Mouse (Mus musculus): ENCODE results near the gene Gm20388. TPM values are rescaled to one million over a fixed set of nuclear protein-coding genes. Genes with fewer than 3 reads are reported as not detected.

Gm20388 gene
- polyA plus RNA-seq, 1 experiment from 2014 or later, result 7.4 TPM

DNA sequence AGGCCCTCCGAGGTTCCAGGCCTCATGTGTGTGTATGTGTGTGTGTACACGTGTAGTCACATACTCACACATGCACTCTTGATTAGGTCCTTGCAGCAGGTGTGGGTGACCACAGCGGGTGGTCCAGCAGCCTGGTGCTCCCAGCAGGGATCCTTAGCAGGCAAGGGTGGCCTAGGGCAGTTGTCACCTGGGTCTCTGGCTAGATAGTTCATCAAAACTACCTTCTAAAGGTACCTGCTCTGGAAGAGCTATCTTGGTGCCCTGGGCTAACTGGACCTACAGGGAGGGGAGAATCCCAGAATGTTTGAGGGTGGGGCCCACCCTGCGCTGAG lies 1821.7 kb downstream of the Gm20388 start:
- peaks cover 21% of the 10 kb centered on the region for H3K4me1 ChIP-seq
- 44% methylated on average over 4 of the region's 4 CpGs for WGBS
- H3K27ac ChIP-seq, result no peak overlapping the region
- H3K4me3 ChIP-seq (replicated peaks), result no peak overlapping the region
- no peaks in the 10 kb centered on the region for H3K36me3 ChIP-seq
- no peak overlapping the region for H3K9ac ChIP-seq
- no peaks in the 10 kb centered on the region for H3K9me3 ChIP-seq (replicated peaks)
- H3K4me2 ChIP-seq, result no peak overlapping the region
- no peak for ATAC-seq (replicated peaks; ENCODE audit: low FRiP score)
- H3K27me3 ChIP-seq, result peaks cover 80% of the 10 kb centered on the region

DNA sequence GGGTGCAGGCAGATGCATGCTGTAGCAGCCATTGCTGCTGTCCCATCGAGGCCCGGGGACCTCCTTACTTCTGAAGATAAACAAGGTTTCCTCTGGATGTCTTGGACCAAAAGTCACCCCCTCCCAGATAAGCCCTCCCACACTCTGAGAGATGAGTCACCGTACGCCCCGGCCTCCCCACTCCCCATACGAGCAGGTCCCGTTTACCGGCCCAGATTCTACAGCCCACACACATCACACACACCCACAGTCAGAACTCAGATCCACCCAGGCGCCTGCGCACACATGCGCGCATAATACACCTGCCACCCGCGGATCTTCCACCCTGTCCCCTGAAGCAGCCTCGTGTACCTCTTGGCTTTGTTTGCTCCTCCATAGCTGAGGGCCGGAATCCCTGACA lies 1823.6 kb downstream of the Gm20388 start:
- Histone ChIP-seq H3K36me3 (no peaks in the 10 kb centered on the region), H3K27ac (no peak overlapping the region), H3K4me1 (peaks cover 21% of the 10 kb centered on the region), H3K4me3 (replicated peaks) (no peak overlapping the region), H3K4me2 (no peak overlapping the region), H3K9ac (no peak overlapping the region), H3K9me3 (replicated peaks) (no peaks in the 10 kb centered on the region), H3K27me3 (peaks cover 61% of the 10 kb centered on the region)
- no peak for ATAC-seq (replicated peaks; ENCODE audit: low FRiP score)
- WGBS, result 89% methylated on average over 16 of the region's 16 CpGs

DNA sequence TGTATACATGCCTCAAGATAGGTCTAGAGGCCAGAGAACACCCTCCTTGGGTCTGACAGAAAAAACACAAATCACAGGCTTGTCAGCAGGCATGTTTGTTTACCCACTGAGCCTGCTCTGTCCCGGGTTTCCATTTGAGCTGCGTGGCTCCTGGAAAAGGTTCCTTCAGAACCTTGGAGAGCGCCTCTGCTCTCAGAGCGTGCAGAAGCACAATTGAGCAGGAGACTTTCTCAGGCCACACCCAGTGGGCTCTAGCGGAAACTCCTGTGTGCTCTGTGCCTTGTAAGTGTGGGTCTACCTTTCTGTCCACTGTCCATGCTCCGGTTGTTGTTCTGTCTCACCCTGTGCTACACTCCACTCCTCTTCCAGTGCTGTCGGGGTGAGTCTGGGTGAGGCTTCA lies 1825.6 kb downstream of the Gm20388 start:
- no peak for ATAC-seq (replicated peaks; ENCODE audit: low FRiP score)
- Histone ChIP-seq H3K36me3 (no peaks in the 10 kb centered on the region), H3K4me1 (peaks cover 8% of the 10 kb centered on the region), H3K4me2 (no peak overlapping the region), H3K9ac (no peak overlapping the region), H3K27ac (no peak overlapping the region), H3K9me3 (replicated peaks) (no peaks in the 10 kb centered on the region), H3K27me3 (peaks cover 41% of the 10 kb centered on the region), H3K4me3 (replicated peaks) (no peak overlapping the region)
- 18% methylated on average over 7 of the region's 7 CpGs for WGBS

DNA sequence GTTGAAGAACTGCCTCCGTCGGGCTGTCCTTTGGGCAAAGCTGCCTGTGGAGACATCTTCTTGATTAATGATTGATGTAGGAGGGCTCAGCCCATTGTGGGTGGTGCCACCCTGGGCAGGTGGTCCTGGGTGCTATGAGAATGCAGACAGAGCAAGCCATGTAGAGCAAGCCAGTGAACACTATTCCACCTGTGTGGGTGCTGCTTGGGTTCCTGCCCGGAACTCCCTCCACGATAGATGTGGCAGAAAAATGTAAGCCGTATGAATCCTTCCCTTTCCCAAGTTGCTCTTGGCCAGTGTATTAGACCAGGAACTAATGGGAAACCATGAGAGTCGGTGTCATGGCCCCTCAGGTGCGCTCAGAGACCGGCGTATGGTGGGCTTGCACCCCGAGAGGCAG lies 1830.1 kb downstream of the Gm20388 start:
- H3K27me3 ChIP-seq, result peaks cover 6% of the 10 kb centered on the region; the same call in 1 of the 2 replicates
- no peaks in the 10 kb centered on the region for H3K4me1 ChIP-seq
- no peak overlapping the region for H3K4me2 ChIP-seq
- H3K4me3 ChIP-seq (replicated peaks), result no peak overlapping the region
- no peak overlapping the region for H3K9ac ChIP-seq
- WGBS, result 87% methylated on average over 10 of the region's 10 CpGs
- H3K27ac ChIP-seq, result no peak overlapping the region
- H3K9me3 ChIP-seq (replicated peaks), result no peaks in the 10 kb centered on the region
- ATAC-seq (replicated peaks; ENCODE audit: low FRiP score), result no peak
- no peaks in the 10 kb centered on the region for H3K36me3 ChIP-seq

DNA sequence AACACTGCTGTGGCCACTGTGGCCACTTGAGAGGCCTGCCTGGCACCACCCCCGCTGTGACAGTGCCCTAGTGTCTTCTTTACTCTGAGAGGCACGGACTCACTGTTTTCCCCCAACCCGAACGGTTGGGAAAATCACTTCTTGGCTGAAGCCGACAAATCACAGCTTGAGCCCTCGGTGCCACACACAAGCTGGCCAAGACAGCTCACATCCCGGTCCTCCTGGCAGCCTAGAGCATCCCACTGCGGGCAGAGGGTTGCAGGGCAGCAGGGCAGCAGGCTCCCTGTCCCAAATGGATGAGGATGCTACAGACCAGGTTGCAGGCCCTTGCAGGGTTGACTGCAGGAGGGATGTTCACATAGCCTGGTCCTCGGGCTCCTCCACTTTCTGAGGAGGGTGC lies 1838.9 kb downstream of the Gm20388 start:
- H3K4me1 ChIP-seq, result no peaks in the 10 kb centered on the region
- no peak overlapping the region for H3K4me2 ChIP-seq
- ATAC-seq (replicated peaks; ENCODE audit: low FRiP score), result no peak
- peaks cover 5% of the 10 kb centered on the region for H3K9me3 ChIP-seq (replicated peaks)
- H3K9ac ChIP-seq, result no peak overlapping the region
- no peaks in the 10 kb centered on the region for H3K36me3 ChIP-seq
- H3K27me3 ChIP-seq, result peaks cover 16% of the 10 kb centered on the region
- WGBS, result 75% methylated on average over 9 of the region's 9 CpGs
- no peak overlapping the region for H3K27ac ChIP-seq
- no peak overlapping the region for H3K4me3 ChIP-seq (replicated peaks)

DNA sequence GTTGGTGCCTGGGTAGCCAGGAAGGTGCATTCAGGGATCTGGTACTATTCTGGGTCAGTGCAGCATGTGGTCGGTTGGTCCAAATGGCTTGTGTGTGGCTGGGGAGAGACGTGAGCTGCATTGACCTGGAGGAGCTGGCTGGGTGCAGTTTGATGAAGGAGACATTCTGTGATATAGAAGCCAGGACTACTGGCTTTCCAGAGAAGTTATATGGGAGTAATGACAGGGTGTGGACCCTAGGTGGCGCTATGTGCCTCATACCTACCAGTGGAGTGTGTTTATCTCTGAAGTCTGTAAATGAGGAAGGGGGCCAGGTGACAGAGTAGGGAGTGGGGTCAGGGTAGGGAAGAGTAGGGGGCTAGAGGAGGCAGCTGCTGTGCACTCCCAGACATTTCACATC lies 1839.9 kb downstream of the Gm20388 start:
- no peak overlapping the region for H3K4me2 ChIP-seq
- peaks cover 20% of the 10 kb centered on the region for H3K27me3 ChIP-seq
- WGBS, result 44% methylated on average over 3 of the region's 3 CpGs
- peaks cover 5% of the 10 kb centered on the region for H3K9me3 ChIP-seq (replicated peaks)
- ATAC-seq (replicated peaks; ENCODE audit: low FRiP score), result no peak
- H3K36me3 ChIP-seq, result no peaks in the 10 kb centered on the region
- no peak overlapping the region for H3K9ac ChIP-seq
- H3K4me3 ChIP-seq (replicated peaks), result no peak overlapping the region
- no peak overlapping the region for H3K27ac ChIP-seq
- H3K4me1 ChIP-seq, result no peaks in the 10 kb centered on the region

DNA sequence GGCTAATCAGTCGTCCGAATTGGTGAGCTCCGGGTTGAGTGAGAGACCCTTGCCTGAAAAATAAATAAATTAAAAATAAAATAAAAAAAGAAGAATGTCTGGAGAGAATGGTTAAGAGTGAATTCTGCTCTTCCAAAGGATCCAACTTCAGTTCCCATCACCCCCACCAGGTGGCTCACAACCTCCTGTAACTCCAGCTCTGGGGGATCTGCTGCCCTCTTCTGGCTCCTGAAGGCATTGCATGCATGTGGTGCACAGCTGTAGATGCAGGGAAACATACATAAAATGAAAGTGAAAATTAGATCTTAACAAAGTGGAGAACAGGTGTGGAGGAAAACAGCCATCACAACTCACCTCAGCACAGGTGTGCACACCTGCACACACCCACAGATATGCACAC lies 1840.8 kb downstream of the Gm20388 start:
- ATAC-seq (replicated peaks; ENCODE audit: low FRiP score), result no peak
- H3K36me3 ChIP-seq, result no peaks in the 10 kb centered on the region
- H3K9me3 ChIP-seq (replicated peaks), result peaks cover 5% of the 10 kb centered on the region
- no peak overlapping the region for H3K4me2 ChIP-seq
- H3K4me1 ChIP-seq, result no peaks in the 10 kb centered on the region
- H3K27me3 ChIP-seq, result peaks cover 20% of the 10 kb centered on the region
- H3K4me3 ChIP-seq (replicated peaks), result no peak overlapping the region
- H3K9ac ChIP-seq, result no peak overlapping the region
- 31% methylated on average over 3 of the region's 3 CpGs for WGBS
- H3K27ac ChIP-seq, result no peak overlapping the region

DNA sequence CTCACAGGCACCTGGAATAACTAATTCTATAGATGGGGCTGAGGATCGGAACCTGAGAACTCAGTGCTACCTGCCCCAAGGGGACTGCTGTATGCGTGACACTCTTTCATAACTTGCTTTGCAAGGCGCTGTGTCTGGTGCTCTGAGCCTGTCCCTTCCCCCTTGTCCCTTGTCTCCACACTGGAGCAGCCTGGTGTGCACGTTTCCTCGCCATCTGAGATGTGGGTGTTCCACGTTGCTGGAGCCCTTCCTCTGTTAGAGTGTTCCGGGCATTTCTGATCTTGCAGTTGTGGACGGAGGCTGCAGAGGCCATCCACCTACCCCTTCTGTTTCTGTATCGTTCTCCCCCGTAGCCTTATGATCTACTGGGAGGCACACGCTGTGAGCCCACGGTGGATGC lies 1847.8 kb downstream of the Gm20388 start:
- Histone ChIP-seq H3K9me3 (replicated peaks) (no peaks in the 10 kb centered on the region), H3K4me2 (no peak overlapping the region), H3K27ac (no peak overlapping the region), H3K4me3 (replicated peaks) (no peak overlapping the region), H3K36me3 (no peaks in the 10 kb centered on the region), H3K4me1 (0 out of 2 replicates have a peak, but pooled peaks cover 3% of the 10 kb centered on the region), H3K9ac (no peak overlapping the region), H3K27me3 (peaks cover 8% of the 10 kb centered on the region; the same call in 1 of the 2 replicates)
- ATAC-seq (replicated peaks; ENCODE audit: low FRiP score), result no peak
- 76% methylated on average over 12 of the region's 12 CpGs for WGBS

DNA sequence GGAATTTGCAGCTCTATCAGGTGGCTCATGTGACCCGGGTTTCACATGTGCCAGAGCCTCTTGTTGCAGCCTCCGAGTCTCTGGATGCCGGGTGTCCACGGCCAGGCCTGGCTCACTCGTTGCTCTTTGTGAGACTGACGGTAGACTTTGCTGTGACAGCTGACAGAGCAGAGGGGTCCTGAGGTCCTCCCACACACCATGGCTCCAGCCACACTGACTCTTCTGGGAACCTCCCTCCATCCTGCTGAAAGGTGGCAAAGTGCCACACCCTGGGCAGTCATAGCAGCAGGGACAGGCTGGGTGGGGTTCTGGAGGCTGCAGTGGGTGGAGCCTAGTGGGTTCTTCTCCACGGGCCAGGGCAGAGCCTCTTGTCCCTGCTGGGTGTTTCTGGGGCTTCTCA lies 1849.8 kb downstream of the Gm20388 start:
- WGBS, result 71% methylated on average over 7 of the region's 7 CpGs

DNA sequence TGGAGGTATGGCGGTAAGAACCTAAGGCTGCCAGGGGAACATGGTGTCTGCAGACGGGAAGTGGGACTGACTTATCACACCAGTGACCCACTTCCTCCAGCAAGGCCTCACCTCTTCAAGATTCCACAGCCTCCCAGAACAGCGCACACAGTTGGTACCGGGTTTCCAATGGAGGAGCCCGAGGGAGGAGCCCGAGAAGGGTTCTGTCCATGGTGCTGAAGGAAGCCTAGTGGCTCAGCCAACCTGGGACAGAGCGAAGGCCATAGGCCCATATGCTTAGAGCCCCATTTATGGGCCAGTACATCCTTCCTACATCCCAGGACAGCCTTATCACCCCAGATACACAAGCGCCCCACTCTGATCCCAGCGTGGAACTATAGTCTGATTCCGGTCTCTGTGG lies 1850.8 kb downstream of the Gm20388 start:
- H3K27ac ChIP-seq, result no peak overlapping the region
- 31% methylated on average over 10 of the region's 10 CpGs for WGBS
- 0 out of 2 replicates have a peak, but pooled peaks cover 3% of the 10 kb centered on the region for H3K4me1 ChIP-seq
- H3K9ac ChIP-seq, result no peak overlapping the region
- H3K4me3 ChIP-seq (replicated peaks), result no peak overlapping the region
- no peaks in the 10 kb centered on the region for H3K9me3 ChIP-seq (replicated peaks)
- no peak overlapping the region for H3K4me2 ChIP-seq
- no peak for ATAC-seq (replicated peaks; ENCODE audit: low FRiP score)
- no peaks in the 10 kb centered on the region; the same call in 1 of the 2 replicates for H3K27me3 ChIP-seq
- H3K36me3 ChIP-seq, result no peaks in the 10 kb centered on the region

More for the DNA sequence above, 1849.8 kb downstream of the Gm20388 start:
- H3K4me3 ChIP-seq (replicated peaks), result no peak overlapping the region
- no peak overlapping the region for H3K27ac ChIP-seq
- H3K36me3 ChIP-seq, result no peaks in the 10 kb centered on the region
- no peak for ATAC-seq (replicated peaks; ENCODE audit: low FRiP score)
- no peak overlapping the region for H3K4me2 ChIP-seq
- no peaks in the 10 kb centered on the region for H3K9me3 ChIP-seq (replicated peaks)
- H3K27me3 ChIP-seq, result no peaks in the 10 kb centered on the region; the same call in 1 of the 2 replicates
- H3K4me1 ChIP-seq, result 0 out of 2 replicates have a peak, but pooled peaks cover 3% of the 10 kb centered on the region
- no peak overlapping the region for H3K9ac ChIP-seq

DNA sequence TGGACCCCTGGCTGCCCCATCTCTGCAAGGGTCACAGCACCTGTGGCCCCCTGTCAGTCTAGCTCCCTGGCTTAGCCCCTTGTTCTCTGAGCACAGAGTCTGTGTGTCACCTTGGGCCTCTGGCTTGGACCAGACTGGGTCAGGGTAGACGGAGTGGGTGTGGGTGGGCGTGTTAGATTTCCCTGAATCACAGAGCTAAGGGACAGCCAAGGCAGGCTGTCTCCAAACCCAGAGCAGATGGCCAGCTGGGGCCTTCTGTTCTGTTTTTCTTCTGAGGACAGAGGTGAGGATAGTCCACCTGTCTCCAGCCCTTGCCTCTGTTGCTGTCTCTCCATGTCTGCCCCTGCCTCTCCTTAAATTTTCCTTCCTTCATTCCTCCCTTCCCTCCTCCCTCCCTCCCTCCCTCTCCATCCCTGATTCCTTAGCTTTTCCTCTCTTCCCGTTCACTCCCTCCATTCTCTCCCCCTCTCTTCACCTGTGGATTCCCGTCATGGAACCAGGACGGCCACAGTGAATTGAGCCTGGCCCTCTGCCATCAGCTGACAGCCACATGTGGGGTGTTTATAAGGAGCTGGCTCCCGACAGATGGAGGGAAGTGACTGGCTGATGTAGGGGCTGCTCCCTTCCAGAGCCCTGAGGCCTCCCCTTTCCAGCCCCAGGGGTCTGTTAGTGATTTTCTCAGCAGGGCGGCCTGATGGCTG lies 1852.5 kb downstream of the Gm20388 start:
- 58% methylated on average over 7 of the region's 7 CpGs for WGBS
- no peaks in the 10 kb centered on the region for H3K9me3 ChIP-seq (replicated peaks)
- no peak overlapping the region for H3K4me2 ChIP-seq
- no peak for ATAC-seq (replicated peaks; ENCODE audit: low FRiP score)
- no peak overlapping the region for H3K9ac ChIP-seq
- H3K27ac ChIP-seq, result no peak overlapping the region
- H3K4me3 ChIP-seq (replicated peaks), result no peak overlapping the region
- no peaks in the 10 kb centered on the region; the same call in 1 of the 2 replicates for H3K27me3 ChIP-seq
- H3K4me1 ChIP-seq, result 0 out of 2 replicates have a peak, but pooled peaks cover 3% of the 10 kb centered on the region
- H3K36me3 ChIP-seq, result no peaks in the 10 kb centered on the region

DNA sequence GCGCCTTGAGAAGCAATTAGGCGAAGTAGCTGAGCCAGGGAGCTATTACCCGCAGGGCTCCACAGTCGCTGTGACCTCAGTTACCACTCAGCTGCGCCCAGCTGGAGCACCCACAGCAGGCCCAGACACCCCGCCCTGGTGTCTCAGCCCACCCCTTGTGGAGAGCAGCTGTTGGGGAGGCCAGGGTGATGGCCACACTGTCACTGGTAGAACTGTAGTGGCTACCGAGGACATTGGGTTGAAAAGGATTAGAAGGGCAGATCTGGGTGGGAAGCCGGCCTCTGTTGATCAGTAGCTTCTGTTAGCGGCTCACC lies 1853.0 kb downstream of the Gm20388 start:
- Histone ChIP-seq H3K27ac (no peak overlapping the region), H3K27me3 (no peaks in the 10 kb centered on the region; the same call in 1 of the 2 replicates), H3K36me3 (no peaks in the 10 kb centered on the region), H3K4me2 (no peak overlapping the region), H3K4me1 (0 out of 2 replicates have a peak, but pooled peaks cover 3% of the 10 kb centered on the region), H3K4me3 (replicated peaks) (no peak overlapping the region), H3K9ac (no peak overlapping the region), H3K9me3 (replicated peaks) (no peaks in the 10 kb centered on the region)
- WGBS, result 73% methylated on average over 9 of the region's 9 CpGs
- ATAC-seq (replicated peaks; ENCODE audit: low FRiP score), result no peak

DNA sequence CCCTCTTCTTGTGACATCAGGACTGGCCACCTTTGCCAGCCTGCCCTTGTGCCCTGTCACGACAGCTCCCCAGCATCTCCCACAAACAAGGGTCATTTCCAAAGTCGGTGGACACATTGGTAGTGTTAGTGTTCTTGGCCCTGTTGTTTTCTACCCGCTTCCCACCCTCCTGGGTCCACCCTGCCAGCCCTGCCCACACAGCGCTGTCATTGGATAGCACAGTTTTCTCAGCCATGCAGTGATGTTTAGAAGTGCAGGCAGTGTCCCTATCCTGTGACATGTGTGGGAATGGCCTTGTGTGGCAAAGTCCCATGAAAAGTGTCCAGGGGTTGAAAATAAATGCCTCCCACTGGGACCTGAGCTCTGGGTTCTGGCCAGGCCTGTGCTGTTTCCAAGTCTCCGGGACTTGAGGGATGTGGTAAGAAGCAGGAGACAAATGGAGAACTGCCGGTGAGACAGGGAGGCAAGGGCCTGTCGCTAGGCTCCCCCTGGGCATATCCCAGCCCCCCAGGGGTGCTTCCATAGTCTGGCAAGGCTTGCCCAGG lies 1855.0 kb downstream of the Gm20388 start:
- 72% methylated on average over 7 of the region's 7 CpGs for WGBS
- Histone ChIP-seq H3K36me3 (no peaks in the 10 kb centered on the region), H3K4me2 (no peak overlapping the region), H3K4me3 (replicated peaks) (no peak overlapping the region), H3K27ac (no peak overlapping the region), H3K9ac (no peak overlapping the region), H3K9me3 (replicated peaks) (no peaks in the 10 kb centered on the region), H3K27me3 (no peaks in the 10 kb centered on the region; the same call in 1 of the 2 replicates), H3K4me1 (0 out of 2 replicates have a peak, but pooled peaks cover 3% of the 10 kb centered on the region)
- ATAC-seq (replicated peaks; ENCODE audit: low FRiP score), result no peak
